Mouse (Mus musculus): Measurements from ENCODE around the gene Notch1.

The Notch1 gene

GRCm38 (mm10) chr2:26447451-26447850 lies 69.0 kb downstream of the Notch1 start:
- no peak for DNase-seq (ENCODE audit: low spot score in 2 of 2)

- DNase-seq (ENCODE audit: low spot score in 2 of 2), result no peak
Observed at GRCm38 (mm10) chr2:26446671-26447070, 69.8 kb downstream of the Notch1 start.

DNA sequence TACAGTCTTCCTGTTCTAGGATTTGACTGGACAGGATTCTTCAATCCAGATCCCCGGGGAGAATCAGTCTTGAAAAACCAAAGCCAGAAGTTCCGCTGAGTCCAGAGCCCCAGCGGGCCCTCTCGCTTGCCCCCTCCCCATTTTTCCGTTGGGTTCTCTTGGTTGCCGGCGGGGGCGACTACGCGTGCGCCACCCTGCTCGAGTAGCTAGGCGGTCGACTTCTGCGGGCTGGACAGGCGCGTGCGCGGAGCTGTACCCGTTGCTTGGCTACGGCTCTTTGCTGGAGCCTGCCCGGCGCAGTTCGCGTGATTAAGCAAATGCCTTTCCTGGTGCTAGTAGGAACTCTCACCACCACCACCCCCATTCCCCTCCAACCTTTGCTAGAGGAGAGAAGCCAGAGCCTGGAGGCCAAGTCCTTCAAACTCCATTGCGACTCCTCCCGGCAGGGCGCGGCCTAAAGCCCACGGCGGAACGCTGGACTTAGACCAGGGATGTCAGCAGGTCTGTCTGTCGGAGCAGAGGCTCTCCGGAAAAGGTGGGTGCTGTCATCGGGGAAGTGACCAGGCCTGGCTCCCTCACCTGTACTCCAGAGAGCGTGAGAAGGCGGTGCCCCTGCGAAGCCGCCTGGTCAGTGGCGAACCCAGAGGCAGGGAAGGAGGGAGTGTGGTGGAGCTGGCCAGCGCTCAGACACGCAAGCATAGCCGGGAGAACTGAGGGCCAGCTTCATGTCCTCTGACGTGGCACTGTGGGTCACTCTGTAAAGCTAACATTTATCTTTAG lies 70.6 kb downstream of the Notch1 start:
- peak; percentile 90 for DNase-seq (ENCODE audit: low spot score in 2 of 2)

- peak; percentile 100 for DNase-seq (ENCODE audit: low spot score in 2 of 2)
Observed at GRCm38 (mm10) chr2:26444946-26445665, 71.4 kb downstream of the Notch1 start, which contains the start of gene Sec16a. Gene Sec16a, minus strand, starts transcription at chr2:26445216.

DNA sequence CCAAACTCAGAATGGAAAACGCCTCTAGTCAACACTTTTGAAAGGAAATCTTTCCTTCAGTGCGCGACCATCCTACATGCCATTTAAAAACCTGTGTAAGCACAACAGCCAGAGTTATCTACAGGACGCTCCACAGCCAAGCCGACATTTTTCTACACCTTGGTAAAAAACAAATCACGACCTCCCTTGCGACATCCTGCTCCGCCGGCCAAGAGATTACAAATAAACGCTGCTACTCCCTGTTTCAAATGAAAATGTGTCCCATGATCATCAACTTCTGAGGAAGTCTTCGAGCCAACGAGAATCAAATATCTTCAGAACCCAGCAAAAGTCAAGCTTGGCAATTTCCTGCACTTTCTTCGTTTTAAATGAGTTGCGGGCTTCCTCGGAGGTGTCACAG lies 72.1 kb downstream of the Notch1 start:
- no peak for DNase-seq (ENCODE audit: low spot score in 2 of 2)

DNA sequence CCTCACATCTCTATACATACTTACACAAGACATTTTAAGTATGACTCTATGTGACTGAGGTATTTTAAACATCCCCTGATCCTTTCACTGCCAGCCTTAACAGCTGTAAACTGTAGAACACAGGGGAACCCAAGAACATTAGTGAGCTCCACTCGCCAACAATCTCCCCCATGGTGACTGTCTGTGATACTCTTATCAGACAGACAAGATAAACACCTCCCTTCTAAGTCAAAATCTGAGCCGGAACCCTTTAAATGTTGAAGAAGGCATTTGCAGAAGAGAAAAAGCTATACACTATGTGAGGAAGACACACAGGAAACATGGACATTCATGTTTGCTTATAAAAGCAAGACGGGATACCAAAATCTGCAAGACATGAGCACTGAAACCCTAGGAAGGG lies 72.6 kb downstream of the Notch1 start:
- DNase-seq (ENCODE audit: low spot score in 2 of 2), result no peak

DNA sequence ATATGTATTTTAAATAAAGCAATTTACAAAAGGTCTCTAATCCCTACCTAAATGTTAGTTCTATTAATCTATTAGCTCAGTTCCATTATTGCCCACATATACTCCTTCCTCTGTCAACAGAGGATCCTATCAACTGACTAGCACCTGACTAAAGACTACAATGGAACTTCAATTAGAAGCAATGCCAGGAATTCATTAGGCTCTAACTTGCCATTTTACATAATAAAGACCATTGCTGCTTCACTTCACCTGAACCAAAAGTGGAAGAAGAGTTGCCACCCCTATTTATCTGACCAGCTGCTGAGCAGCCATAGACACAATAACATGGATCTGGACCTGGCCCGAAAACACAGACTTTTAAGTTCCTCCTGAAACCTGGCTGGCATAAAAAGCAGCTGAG lies 73.6 kb downstream of the Notch1 start:
- DNase-seq (ENCODE audit: low spot score in 2 of 2), result no peak

GRCm38 (mm10) chr2:26441688-26442087 lies 74.8 kb downstream of the Notch1 start:
- DNase-seq (ENCODE audit: low spot score in 2 of 2), result no peak

DNA sequence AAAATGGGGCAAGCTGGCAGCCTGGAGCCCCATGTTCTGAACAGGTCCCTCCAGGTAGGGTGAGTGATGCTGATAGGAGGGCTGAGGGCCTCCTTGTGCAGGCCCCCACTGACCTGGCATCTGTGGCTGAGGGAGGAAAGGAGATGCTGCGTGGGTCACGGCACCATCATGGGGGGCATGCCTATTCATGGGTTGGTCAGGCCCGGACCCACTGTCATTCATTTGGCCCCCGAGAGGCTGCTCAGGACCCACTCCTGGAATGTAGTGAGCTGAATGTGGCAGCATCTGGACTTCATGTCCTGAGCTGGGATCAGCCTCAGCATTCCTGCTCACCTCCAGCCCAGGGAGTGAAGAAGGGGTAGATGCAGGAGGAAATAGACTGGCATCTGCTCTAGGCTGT lies 75.2 kb downstream of the Notch1 start:
- no peak for DNase-seq (ENCODE audit: low spot score in 2 of 2)

DNA sequence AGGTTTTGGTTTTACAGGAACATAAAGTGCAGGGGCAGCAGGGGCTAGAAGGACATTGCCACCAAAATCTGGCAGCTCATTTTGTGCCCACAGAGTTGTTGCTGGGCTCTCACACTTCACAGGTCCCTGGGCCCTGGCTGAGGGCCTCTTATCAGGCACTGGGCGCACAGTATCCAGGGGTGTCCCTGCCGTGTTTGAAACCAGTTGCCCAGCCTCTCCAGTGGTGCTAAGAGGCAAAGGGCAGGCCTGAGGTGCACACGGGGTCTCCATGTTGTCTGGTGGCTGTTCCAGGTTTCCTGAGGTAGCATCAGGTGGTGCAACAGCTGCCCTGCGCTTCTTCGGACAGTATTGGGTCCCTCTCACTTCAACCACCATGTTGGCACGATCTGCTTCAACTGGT lies 76.8 kb downstream of the Notch1 start:
- DNase-seq (ENCODE audit: low spot score in 2 of 2), result no peak

DNA sequence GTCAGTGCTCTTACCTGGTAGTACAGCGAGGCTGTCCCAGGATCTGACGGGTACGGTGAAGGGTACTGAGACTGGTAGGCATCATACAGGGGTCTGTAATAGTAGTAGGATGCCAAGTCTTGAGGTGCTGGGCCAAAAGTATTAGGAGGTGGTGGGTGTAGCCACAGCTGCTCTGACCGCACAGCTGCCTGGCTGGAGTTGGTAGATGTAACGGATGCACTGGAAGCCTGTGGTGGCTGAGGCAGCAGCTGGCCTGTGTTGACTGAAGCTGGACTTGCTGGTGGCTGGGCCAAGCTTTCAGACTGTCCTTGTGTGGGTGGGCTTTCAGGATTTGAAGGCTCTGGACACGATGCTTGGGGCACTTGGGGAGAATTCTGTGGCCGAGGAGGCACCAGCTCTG lies 78.1 kb downstream of the Notch1 start:
- no peak for DNase-seq (ENCODE audit: low spot score in 2 of 2)

- no peak for DNase-seq (ENCODE audit: low spot score in 2 of 2)
Observed at GRCm38 (mm10) chr2:26437221-26437620, 79.2 kb downstream of the Notch1 start.

GRCm38 (mm10) chr2:26434791-26435572 lies 81.5 kb downstream of the Notch1 start:
- no peak for DNase-seq (ENCODE audit: low spot score in 2 of 2)

GRCm38 (mm10) chr2:26429851-26430250 lies 86.6 kb downstream of the Notch1 start:
- DNase-seq (ENCODE audit: low spot score in 2 of 2), result no peak

DNA sequence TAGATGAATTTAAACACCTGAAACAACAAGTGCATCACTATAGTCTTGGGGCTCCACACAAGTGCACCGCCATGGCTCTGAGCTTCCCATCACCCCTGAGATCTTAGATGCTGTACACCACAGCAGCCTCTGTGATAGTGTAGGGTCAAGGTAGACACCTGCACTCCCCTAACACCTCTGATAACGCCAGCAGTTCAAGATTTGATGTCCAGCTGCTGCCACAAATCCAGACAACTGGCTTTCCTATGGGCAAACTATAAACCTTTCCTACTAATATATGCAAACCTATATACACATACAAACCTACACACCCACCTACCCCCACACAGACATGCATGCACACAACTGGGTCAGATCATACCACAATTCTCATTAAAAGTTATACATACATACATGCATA lies 91.9 kb downstream of the Notch1 start:
- no peak for DNase-seq (ENCODE audit: low spot score in 2 of 2)

DNA sequence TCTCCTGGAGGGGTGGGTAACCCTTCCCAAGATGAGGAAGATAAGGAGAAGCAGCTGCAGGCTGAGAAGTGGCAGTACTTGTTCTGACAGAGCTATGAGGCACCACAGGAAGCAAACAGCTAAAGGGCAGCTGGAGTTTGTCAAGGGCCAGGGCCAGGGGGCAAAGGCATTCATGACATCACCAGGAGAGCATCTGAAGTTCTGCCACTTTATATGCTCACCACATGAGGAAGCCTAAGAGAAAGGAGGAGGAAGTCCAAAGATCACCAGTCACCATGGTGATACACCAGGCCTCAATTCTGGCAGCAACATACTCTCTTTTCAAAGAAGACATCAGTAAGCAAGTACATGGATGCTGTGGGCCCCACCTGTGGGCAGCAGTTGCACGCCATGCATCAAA lies 93.4 kb downstream of the Notch1 start:
- DNase-seq (ENCODE audit: low spot score in 2 of 2), result no peak

GRCm38 (mm10) chr2:26421969-26422368 lies 94.5 kb downstream of the Notch1 start:
- DNase-seq (ENCODE audit: low spot score in 2 of 2), result no peak

DNA sequence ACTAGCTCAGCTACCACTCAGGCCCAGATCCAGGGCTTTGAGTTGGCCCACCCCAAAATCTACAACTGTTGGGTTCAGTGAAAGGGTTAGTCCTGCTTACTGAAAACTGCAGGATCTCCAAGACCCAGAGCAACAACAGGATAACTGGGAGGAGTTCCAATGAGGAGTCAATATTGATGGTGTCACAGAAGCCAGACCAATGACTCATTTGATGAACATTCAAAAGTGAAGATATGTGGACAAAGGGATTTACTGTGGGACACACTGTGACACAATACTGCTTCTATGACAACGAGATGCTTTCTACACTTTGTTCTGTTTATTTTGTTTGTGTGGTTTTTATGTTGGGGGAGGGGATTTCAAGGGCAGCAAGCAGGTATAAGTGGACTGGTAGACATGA lies 98.3 kb downstream of the Notch1 start:
- DNase-seq (ENCODE audit: low spot score in 2 of 2), result no peak

GRCm38 (mm10) chr2:26417066-26417465 lies 99.4 kb downstream of the Notch1 start:
- DNase-seq (ENCODE audit: low spot score in 2 of 2), result no peak

DNA sequence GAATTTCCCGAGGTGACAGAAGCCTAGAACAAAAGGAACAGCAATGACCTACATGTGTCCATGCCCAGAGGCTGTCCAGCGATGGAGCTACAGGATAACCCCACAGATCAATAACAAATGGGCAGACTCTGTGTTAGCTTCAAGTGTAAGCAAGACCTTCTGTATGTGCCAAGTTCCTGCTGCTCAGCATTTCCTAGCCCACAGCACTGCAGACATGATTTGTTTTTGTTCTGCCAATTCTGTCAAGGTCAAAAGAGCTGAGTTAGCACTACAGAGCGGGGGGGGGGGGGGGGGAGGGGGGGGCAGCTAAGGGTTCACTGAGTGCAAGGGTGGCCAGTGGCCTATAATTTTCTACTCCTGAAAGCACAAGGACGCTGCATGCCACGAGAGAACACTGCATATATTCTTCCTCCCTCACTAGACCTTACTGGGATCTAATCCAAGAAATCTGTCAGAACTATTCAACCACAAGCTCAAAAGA lies 105.5 kb downstream of the Notch1 start:
- no peak for DNase-seq (ENCODE audit: low spot score in 2 of 2)

GRCm38 (mm10) chr2:26410091-26410490 lies 106.4 kb downstream of the Notch1 start:
- no peak for DNase-seq (ENCODE audit: low spot score in 2 of 2)

DNA sequence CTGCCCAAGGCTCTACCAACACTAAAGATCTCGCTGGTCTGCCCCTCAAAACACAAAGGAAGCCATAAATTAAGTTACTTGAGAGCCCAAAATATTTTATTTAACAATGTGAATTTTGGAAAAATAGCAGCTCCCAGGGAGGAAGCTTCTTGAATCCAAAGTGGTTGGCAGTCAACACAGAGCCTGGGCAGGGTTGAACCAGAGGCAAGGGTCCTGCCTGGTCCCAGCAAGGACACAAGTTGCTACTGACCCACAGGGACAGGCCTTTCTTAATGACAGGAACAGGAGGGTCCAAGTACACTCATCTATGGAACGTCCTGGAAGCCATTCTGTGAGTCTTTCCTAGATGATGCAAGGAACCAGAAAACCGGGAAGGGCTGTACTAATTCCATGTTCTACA lies 107.1 kb downstream of the Notch1 start:
- no peak for DNase-seq (ENCODE audit: low spot score in 2 of 2)
